Mouse (Mus musculus) ovary, postnatal 14 days (tissue): ENCODE data around the gene Ikzf5.
"Not testable (repeated sequence)": the region's sequence is repeated elsewhere in the genome, so short reads cannot be mapped to it uniquely, and the experiment has no call there.

Source experiments
- DNase-seq: peaks from one replicate; pipeline ENCODE4 v3.0.0; 2022; ENCODE audit warnings: low spot score

The Ikzf5 gene

GRCm38 (mm10) chr7:131410416-131411058 is at the start of gene Ikzf5, which contains the start of gene Acadsb:
Gene Ikzf5, minus strand, starts transcription at chr7:131410521.
Gene Acadsb, plus strand, starts transcription at chr7:131410601.
- DNase-seq: peak; percentile 99

GRCm38 (mm10) chr7:131456714-131457113 is 46.4 kb upstream of the Ikzf5 start:
- no peak for DNase-seq

- DNase-seq: no peak
Observed at GRCm38 (mm10) chr7:131437051-131437450, 26.7 kb upstream of the Ikzf5 start.

GRCm38 (mm10) chr7:131434276-131434675 is 24.0 kb upstream of the Ikzf5 start:
- DNase-seq: no peak

- no peak for DNase-seq
Observed at GRCm38 (mm10) chr7:131432244-131432643, 21.9 kb upstream of the Ikzf5 start.

- no peak for DNase-seq
Observed at GRCm38 (mm10) chr7:131427331-131427730, 17.0 kb upstream of the Ikzf5 start.

GRCm38 (mm10) chr7:131424912-131425311 is 14.6 kb upstream of the Ikzf5 start:
- no peak for DNase-seq

GRCm38 (mm10) chr7:131417605-131418004 is 7.3 kb upstream of the Ikzf5 start:
- DNase-seq: no peak

GRCm38 (mm10) chr7:131416742-131417141 is 6.4 kb upstream of the Ikzf5 start:
- DNase-seq: not testable (repeated sequence)

- no peak for DNase-seq
Observed at GRCm38 (mm10) chr7:131411941-131412270, 1.6 kb upstream of the Ikzf5 start.

- DNase-seq: peak; percentile 16
Observed at GRCm38 (mm10) chr7:131411221-131411940, 1.1 kb upstream of the Ikzf5 start.

- peak; percentile 13 for DNase-seq
Observed at GRCm38 (mm10) chr7:131409988-131410385, 334 bp downstream of the Ikzf5 start.

GRCm38 (mm10) chr7:131409321-131409987 is 867 bp downstream of the Ikzf5 start:
- no peak for DNase-seq

- DNase-seq: not testable (repeated sequence)
Observed at GRCm38 (mm10) chr7:131391761-131392160, 18.6 kb downstream of the Ikzf5 start.

GRCm38 (mm10) chr7:131371880-131372651 is 38.3 kb downstream of the Ikzf5 start:
- DNase-seq: no peak

GRCm38 (mm10) chr7:131371470-131371860 is 38.9 kb downstream of the Ikzf5 start:
- no peak for DNase-seq

GRCm38 (mm10) chr7:131370648-131371469 is 39.5 kb downstream of the Ikzf5 start, which contains the start of gene Pstk:
Gene Pstk, plus strand, starts transcription at chr7:131371141.
- peak; percentile 84 for DNase-seq

GRCm38 (mm10) chr7:131364131-131364530 is 46.2 kb downstream of the Ikzf5 start:
- no peak for DNase-seq

GRCm38 (mm10) chr7:131362615-131363300 is 47.6 kb downstream of the Ikzf5 start, which contains the start of gene 2310057M21Rik:
Gene 2310057M21Rik, minus strand, starts transcription at chr7:131362759.
- DNase-seq: peak; percentile 90

GRCm38 (mm10) chr7:131362269-131362614 is 48.1 kb downstream of the Ikzf5 start:
- no peak for DNase-seq

GRCm38 (mm10) chr7:131356105-131356504 is 54.2 kb downstream of the Ikzf5 start:
- DNase-seq: no peak
